Mouse (Mus musculus) left cerebral cortex, adult 11 months (tissue): ENCODE measurements at regions not wholly inside any gene's neighbourhood (a gene's known extent, or its start where the extent isn't known, plus 50 kb on each side); places are given as distances from the start of the nearest gene placed in this dataset.
A peak's percentile ranks its signal among the peaks of the same experiment; 100 is the strongest.

ENCODE experiments used
- DNase-seq: peaks from one replicate; pipeline ENCODE4 v3.0.0; 2022; ENCODE audit warnings: low spot score

DNA sequence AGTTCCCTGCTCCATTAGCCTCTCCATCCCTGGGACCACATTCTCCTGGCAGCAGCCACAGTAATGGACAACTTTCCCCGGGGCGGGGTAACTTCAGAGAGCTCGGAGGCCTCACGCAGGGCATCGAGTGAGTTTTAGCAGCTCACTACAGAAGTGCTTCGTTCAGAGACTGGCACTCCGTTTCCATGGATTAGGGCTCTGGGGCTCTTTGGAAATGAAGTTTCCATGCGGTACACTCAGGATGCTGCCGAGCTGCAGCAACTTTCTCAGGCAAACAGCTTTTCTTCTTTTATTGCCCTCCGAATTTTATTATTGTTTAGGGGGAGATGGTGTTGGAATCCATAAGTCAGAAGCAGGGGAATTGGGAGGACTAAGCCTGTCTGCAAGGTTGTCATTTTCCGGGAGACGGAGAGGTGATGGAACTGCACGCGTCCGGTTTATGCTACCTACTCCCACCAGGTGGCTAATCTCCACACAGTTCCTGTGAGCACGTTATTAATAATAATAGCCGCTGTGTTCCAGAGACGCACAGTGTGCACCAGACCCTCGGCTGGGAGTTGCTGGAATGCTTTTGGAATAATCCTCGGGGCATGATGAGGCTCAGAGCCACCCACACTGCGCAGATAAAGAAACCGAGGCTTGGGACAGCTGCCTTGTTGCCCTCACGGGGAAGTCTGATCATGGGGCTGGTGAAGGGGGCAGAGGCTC lies 460.4 kb upstream of the 3110018I06Rik start:
- DNase-seq: no peak

DNA sequence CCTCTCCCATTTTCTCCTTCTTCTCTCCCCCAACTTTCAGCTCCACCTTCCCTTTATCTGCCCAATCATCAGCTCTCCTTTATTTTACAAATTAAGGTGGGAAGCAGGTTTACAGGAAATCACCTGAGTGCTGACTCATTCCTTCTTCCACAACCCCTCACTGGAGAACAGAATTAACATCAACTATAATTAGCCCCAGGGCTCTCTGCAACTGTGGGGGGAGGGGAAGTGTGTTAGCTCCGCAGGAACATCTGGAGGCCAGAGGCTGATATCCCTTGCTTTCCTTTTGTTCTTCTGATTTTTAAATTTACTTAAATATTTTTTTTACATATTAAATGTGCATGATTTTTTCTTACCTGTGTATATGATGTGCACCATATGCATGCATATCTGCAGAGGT lies 459.4 kb upstream of the 3110018I06Rik start:
- DNase-seq: no peak

DNA sequence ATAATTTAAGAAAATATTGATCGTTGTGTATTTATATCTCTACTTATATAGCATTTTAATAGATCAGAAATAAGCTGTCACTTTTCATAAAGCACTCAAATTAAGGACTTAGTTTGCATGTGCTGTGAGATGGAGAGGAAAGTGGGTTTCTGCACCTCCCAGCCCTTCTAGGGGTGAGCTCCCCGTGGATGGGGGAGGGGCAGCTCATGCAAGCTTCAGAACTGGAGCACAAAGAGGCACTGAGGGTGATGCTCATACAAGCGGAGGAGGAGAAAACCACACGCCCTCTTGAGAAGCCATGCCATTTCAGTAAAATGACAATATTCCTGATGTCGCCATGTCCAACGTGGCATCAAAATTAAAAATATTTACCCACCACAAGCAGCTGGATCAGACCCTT lies 452.1 kb upstream of the 3110018I06Rik start:
- no peak for DNase-seq

DNA sequence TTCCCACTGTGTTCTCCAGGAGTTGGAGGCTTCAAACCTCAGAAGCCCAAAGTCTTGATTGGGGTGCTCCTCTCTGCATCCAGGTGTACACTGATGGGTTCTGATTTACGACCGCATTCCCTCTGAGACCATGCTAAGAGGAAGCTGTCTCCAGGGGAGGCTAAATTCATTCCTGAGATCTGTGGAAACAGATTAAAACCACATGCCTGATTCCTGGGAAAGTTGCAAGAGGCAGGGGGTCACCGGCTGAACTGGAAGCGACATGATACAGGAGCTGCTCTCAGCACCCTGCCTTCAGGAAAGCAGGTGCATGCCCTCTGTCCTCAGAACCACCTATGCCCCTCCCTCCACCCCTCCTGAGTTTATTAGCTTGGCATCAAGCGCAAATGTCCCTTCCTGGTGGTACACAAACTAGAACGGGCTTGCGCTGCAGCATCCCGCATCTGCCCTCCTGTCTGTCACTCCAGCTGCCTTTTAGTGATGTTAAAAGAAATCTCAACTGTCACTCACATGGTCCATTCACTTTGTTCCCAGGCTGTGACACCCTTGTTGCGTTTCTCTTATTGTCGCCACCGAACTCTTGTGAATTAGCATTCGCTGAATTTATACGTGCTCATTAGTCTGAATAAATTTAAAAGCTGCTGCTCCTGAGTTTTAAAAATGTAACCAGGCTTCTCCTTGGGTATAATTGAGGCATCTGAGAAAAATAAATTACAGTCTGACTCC lies 446.3 kb upstream of the 3110018I06Rik start:
- DNase-seq: no peak

DNA sequence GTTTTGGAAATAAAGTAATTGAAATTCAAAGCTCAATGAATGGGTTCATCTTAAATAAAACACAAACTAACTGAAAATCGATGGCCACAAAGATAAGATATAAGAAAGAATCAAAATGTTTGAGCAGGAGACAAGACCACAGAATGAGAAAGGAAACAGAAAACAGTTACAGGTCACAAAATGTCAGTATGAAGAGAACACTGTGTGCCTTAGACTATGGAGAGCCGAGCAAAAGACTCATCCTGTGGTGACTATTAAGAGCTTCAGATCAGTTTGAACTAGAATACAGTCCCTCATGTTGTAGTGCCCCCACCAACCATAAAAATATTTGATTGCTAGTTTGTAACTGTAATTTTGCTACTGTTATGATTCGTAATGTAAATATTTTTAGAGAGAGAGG lies 441.9 kb upstream of the 3110018I06Rik start:
- DNase-seq: no peak

DNA sequence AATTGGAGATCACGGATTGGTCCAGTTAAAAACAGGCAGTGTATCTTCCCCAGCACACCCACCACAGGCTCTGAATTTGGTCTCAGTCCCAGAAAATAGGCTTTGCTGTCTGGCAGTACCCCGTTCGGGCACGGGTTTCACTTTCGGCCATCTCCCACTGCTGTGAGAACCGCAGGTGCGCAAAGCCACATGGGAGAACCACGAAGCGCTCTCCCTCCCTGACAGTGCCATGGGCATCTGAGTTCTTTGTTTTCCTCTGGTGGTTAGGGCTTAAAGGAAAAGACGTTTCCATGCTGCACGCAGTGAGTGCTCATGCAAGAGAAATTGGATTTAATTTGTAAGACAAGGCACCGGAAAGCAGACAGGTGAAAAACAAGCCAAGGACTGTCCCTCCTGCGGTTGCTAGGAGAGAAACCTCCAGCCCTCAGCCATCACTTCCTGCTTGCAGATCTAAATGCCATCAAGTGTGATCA lies 441.3 kb upstream of the 3110018I06Rik start:
- DNase-seq: no peak

DNA sequence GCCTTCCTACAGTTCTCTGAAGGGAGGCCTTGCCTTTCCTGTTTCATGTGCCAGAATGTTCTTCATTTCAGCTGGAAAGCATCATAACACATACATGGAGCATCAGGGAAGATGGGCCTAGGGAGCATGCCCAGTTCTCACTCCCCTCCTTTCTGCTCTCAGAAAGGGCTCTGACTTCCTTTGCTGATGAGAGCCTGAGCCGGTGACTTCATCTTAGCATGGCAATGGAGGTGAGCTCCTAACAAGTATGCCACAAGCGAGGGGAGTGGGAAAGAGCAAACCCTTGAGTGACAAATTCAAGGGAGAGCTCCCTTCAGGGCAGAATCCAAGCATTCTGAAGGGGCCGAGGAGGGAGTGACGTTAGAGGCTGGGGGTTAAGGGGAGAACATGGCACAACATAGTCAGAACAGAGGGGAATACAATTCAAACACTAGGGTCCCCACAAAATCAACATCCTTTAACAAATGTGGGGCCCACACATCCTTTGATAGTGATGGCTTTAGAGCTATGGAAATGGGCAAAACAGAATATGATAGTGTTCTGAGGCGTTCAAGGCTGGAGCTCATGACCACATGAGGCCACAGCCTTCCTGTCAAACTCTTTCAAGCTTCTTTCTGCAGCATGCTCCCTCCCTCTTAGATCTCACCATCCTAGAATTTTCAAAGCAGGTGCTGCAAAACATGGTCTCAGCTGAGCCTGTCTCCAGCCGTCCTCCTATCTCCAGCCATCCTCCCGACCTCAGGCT lies 437.4 kb upstream of the 3110018I06Rik start:
- no peak for DNase-seq

DNA sequence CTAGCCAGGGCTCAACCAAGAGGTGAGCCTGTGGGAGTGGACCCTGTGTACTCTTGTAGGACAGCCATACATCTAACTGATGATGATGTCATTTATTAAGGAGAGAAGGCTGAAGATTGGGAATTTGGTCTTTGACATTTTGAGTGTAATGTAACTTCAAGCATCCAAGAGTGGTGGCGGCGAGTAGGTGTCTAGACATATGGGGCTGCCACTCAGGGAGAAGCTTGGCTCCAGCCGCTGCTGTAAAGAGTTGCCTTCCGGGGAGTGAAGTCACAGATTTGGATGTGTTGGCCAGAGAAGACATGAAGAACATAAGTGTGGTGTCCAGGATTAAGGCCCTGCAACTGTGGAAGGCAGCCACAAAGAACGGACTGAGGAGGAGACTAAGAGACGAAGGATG lies 436.3 kb upstream of the 3110018I06Rik start:
- peak; percentile 21 for DNase-seq

DNA sequence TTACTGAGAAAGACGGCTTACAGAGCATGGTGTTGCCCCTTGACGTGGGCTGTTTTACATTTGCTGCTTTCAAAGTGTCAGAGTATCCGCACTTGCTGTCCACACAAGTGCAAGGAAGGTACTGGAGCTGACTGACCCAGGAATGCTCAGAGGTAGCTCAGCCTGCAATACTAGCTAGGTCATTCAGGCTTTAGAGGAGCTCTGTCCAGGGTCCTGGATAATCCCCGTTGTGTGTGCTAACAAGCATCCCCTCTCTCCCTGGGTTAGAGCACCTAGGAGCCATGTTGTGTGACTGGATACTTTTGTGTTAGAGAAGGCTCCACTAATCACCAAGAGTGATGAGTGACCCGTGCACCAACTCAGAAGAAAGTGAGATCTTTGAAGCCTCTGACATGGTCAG lies 431.9 kb upstream of the 3110018I06Rik start:
- DNase-seq: no peak

DNA sequence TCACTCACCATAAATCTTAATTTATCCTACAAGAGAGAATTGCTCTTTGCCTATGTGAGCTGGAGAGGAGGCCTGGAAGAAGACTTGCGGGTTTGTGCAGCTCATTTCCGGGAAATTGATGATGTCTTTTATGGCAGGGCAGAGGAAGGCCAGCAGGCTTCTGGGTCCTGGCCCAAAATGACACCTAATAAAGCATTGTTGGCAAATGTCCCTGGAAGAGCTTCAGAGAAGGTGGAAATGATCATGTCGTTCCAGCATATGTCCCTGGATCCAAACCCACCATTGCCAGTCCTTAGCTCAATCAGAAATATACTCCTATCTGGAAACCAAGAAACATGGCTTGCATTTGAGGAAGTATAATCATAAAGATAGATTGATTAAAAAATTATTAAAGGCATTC lies 427.9 kb upstream of the 3110018I06Rik start:
- DNase-seq: no peak

DNA sequence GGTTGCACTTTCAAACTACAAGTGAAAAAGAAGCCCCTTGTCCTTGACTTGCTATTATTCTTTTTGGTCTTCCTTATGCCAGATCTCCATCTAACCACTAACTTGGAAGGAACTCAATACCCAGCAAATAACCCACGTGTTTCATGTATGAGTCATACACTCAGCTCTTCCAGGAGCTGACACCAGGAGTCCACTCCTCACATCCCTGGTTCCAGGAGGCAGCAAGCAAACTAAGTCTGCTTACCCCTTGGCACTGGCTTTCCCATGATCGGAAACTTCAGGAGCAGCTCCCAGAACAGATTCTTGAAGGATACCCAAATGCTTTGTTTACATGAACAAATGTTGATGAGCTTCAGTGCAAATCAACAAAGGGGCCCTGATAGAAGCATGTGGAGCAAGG lies 421.1 kb upstream of the 3110018I06Rik start:
- no peak for DNase-seq

DNA sequence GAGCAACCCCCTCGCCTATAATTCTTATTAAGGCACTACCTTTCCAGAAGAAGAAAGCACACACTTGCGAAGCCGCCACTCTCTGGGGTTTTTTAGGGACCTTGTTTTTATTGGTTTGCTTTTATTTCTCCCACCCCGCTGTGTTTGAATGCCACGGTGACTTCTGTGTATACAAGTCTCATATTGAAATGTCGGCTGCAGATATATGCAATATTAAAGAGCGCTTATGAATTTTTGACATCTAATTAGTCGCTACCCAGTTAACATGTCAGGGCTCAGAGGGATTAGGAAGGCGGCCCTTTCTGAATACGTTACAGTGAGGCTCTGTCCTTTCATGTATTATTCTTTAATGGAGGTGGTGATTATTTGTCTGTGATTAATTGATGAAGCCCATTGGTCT lies 405.9 kb upstream of the 3110018I06Rik start:
- DNase-seq: no peak

DNA sequence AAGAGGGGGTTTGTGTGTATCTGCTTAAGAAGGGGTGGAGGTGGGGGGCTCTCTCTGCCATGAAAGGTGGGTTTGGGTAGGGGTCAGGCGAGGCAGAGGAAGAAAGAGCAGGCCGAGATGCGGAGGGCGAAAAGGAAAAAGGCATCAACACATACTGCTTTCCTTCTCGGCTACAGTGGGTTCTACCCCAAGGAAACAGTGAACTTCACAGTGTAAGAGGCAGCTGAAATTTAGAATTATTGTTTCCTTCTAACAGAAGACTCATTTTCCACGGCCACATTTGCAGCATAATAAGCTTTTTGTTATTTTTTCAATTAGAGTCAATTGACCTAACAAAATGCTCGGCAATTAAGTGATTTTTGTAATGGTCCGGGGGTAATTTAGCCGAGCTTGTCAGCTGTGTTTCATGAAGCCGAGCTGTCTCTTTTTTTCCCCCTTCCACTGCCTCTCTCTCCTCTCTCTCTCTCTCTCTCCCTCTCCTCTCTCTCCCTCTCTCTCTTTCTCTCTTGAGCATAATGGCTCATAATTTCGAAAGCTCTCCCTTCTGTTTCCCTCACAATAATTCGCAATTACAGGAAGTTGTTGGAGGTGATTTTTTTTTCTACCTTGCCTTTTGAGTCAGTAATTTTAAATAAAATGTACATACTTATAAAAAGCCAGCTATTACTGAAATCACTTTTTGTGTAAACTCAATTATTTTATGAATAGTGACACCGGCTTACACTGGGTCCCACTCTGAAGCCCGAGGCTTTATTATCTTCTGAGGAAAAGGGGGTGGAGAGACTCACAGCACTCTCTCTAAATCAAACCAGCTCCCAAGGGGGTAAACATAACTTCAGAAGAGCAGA lies 403.1 kb upstream of the 3110018I06Rik start:
- DNase-seq: no peak

DNA sequence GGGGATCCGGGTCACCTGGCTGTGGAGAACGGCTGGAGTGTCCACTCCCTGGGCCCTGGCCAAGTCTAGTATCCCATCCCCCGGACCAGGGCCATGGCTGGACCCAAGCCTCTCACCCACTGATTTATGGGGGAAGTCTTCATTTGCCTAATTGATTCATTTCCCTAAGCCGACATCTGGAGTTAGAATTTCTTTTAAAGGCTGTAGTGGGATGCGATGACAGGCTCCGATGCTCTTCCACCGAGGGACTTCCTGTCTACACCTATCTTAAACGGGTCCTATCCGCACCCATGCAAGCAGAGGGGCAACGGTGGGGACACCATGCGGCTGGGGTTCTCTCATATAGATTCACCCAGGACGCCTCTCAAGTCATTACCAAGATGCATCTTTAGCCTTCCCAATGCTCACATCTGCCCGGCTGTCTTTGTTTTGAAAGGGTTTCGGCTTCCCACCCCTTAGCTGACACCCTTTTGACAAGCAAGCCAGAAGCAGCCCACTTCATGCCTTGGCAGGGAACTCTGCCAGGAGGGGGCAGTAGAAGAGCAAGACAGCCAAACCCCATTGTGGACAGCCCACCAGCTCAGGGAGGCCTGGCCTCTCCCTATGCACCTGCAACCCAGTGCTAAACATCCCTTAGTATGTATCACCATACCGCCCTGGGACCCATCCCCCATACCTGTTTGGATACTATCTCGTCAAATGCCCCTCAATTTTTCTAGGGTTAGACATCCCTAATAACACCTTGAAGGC lies 402.4 kb upstream of the 3110018I06Rik start:
- peak; percentile 25 for DNase-seq

DNA sequence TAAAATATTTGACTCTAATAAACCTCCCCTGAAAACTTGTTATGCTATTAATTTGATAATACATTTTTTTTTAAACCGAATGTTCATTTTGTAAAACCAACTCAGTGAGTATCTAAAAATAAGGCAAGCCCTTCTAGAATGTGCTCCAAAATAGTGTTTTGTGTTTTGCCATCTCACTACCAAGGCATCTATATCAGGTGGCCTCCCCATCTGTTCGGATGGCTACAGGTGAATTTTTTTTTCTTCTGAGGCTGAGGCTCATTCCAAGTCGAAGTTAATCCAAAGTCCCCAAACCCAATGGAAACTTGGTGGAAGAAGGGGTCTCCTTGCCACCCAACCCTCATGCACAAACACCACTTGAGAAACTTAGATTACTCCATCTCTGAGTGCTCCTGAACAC lies 396.3 kb upstream of the 3110018I06Rik start:
- no peak for DNase-seq

DNA sequence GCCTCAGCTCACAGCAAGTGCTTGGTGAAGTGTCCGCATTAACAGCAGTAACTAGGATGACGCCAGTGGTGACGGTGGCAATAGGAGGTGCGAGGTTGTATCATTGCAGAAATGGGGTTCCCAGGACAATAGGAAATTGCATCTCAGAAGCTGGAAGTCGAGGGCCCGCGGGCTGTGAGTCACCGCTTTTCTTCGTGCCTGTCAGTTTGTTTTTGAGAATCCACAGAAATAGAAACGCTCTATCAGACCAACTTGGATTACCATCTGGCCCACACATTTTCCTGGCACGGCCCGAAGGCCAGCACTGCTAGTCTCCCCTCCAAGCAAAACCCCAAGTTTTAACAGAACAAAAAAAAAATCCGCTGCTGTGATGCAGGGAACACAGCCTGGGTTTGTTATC lies 395.1 kb upstream of the 3110018I06Rik start:
- peak; percentile 28 for DNase-seq

DNA sequence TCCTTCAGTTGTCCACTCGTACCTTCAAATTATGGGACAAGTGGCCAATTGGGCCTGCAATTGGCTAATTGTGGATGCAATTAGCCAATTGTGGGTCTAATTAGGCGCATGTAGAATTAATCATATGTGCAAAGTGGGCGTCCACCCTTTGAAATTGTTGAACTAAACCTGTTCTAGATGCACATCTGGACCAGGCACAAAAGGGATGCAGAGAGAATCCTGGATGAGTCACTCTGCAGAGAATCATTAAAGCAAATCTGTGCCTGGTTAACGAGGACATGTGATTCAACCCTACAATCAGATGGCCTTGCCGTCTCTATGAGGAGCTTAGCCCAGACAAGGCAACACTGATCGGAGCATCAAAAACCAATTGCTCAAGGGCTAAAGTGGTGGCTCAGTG lies 393.0 kb upstream of the 3110018I06Rik start:
- no peak for DNase-seq

DNA sequence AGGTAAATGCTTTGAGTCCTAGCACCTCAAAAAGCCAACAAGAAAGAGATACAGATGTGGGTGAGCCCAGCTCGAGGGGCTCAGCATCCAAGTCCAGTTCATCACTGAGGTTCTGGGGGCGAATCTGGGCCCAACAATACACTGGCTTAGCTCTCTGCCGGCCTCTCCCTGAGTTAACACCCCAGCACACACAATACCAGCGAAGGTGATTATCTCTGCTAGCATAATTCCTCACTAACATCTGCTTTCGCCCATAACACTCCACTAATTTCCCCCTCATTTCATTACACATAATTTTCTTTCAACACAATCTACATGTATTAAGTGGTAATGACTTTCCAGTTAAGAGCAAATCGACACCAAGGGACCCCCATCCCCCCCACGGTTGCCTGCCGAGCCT lies 383.9 kb upstream of the 3110018I06Rik start:
- no peak for DNase-seq

DNA sequence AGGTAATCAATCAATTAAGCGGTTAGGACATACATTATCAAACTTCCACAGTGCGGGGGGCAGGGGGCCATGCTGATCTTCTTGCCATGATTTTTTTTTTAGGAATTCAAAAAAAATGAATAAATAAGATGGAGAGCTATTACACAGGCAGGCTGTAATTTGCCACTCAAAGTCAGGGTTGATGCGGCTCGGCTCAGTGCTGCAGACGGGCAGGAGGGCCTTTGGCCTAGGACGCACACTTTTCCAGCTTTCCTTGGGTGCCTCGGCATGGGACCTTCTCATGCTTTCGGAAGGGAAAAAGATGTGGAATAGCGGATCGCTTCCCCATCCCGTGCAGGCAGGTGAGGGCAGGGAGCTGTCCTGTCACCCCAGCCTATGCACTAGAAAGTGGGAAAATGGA lies 383.4 kb upstream of the 3110018I06Rik start:
- no peak for DNase-seq

DNA sequence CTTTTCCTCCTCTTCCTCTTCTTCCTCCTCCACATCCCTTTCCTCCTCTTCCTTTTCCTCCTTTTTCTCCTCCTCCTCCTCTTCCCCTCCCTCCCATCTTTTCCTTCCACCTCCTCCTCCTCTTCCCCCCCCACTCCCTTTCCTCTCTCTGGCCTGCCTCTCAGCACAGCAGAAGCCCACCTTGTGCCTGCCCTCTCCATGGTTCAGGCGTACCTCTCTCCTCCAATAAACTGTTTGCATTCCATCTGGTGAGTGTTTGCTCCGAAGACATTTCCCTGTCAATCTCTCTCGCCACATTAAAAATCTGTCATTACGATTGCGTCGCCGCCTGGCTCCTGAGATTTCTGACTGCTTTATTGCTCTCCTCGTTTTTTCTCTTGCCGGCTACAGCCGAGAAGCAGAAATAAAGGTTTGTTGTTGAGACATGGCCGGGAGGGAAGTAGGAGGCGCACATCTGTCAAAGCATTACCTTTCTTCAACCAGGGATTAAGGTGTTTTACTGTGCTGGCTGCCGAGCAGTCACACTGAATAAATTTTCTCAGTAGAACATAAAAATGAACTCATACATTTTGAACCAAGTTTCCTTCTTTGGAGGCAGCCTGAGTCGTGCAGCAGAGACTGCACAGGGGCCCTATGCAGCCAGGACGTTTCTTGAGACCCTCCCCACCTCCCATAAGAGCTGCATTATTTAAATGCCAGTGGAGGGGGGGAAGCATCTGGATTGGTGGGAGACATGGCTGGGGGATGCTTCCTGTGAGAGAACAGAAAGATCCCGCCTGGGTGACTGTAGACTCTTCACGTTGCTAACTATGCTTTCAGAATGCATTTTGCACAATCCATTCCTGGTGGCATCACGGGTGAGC lies 376.3 kb upstream of the 3110018I06Rik start:
- no peak for DNase-seq
